Mouse (Mus musculus): ENCODE measurements at regions not wholly inside any gene's neighbourhood (a gene's known extent, or its start where the extent isn't known, plus 50 kb on each side); places are given as distances from the start of the nearest gene placed in this dataset.

GRCm38 (mm10) chr19:15214651-15215050 lies 616.8 kb upstream of the Tle4 start:
- TF ChIP-seq POLR2A (IDR thresholded peaks at IDR 0.05; ENCODE audit: low read depth, low read length) = no peak
- TF ChIP-seq CTCF (IDR thresholded peaks at IDR 0.05; ENCODE audit: extremely low read depth, insufficient read length, insufficient replicate concordance, low read depth, low read length) = no peak
- no peaks in the 10 kb centered on the region for H3K36me3 ChIP-seq (ENCODE audit: control insufficient read depth, insufficient read depth, low read length)
- no peaks in the 10 kb centered on the region for H3K27me3 ChIP-seq (ENCODE audit: control insufficient read depth, insufficient read depth, low read length)
- no peak overlapping the region for H3K4me3 ChIP-seq (ENCODE audit: low read depth, low read length)
- WGBS = 63% methylated on average over 3 of the region's 3 CpGs
- H3K4me1 ChIP-seq (ENCODE audit: control insufficient read depth, insufficient read depth, insufficient read length, low read length) = no peaks in the 10 kb centered on the region
- no peak overlapping the region for H3K27ac ChIP-seq (ENCODE audit: insufficient read depth, low read depth, low read length)

DNA sequence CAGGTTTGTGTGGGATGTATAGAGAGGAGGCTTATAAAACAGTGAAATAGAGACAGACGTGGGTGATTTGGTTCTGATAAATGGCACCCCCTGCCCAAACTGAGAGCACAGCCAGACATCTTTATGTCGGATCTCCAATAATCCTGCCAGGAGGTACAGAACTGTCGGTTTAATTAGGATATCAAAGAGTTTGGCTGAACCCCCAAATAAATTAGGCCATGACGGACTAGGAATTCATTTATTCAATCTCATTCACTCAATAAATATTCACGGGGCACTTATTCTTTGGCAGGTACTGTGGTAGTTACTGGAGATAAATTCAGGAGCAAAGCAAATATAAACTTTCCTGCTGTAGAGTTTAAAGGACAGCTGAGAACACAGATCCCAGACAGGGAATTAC lies 615.0 kb upstream of the Tle4 start:
- WGBS = 55% methylated on average over 5 of the region's 5 CpGs
- H3K4me1 ChIP-seq (ENCODE audit: control insufficient read depth, insufficient read depth, insufficient read length, low read length) = no peaks in the 10 kb centered on the region
- H3K27me3 ChIP-seq (ENCODE audit: control insufficient read depth, insufficient read depth, low read length) = no peaks in the 10 kb centered on the region
- TF ChIP-seq POLR2A (IDR thresholded peaks at IDR 0.05; ENCODE audit: low read depth, low read length) (no peak), CTCF (IDR thresholded peaks at IDR 0.05; ENCODE audit: extremely low read depth, insufficient read length, insufficient replicate concordance, low read depth, low read length) (no peak)
- no peak overlapping the region for H3K27ac ChIP-seq (ENCODE audit: insufficient read depth, low read depth, low read length)
- no peak overlapping the region for H3K4me3 ChIP-seq (ENCODE audit: low read depth, low read length)
- no peaks in the 10 kb centered on the region for H3K36me3 ChIP-seq (ENCODE audit: control insufficient read depth, insufficient read depth, low read length)

DNA sequence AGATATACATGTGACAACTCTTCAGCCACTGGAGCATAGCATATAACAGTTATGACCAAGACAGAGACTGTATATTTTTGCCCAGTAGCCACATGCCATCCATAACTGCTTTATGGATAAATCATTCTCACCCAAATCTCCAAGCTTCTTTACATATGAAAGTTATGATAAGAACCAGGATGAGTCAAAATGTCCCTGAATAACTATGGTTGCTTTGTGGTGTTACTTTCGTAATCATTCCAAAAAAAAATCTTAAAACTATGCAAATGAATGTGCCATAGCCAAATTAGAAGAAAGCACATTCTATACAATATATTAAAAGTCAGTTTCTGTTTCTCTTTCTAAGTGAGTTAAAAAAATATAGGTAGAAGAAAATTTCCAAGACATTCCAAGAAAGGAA lies 605.2 kb upstream of the Tle4 start:
- WGBS = 74% methylated on average over 1 of the region's 1 CpGs
- Histone ChIP-seq H3K36me3 (ENCODE audit: control insufficient read depth, insufficient read depth, low read length) (no peaks in the 10 kb centered on the region), H3K27ac (ENCODE audit: insufficient read depth, low read depth, low read length) (no peak overlapping the region), H3K4me3 (ENCODE audit: low read depth, low read length) (no peak overlapping the region), H3K27me3 (ENCODE audit: control insufficient read depth, insufficient read depth, low read length) (no peaks in the 10 kb centered on the region), H3K4me1 (ENCODE audit: control insufficient read depth, insufficient read depth, insufficient read length, low read length) (no peaks in the 10 kb centered on the region)
- TF ChIP-seq POLR2A (IDR thresholded peaks at IDR 0.05; ENCODE audit: low read depth, low read length) (no peak), CTCF (IDR thresholded peaks at IDR 0.05; ENCODE audit: extremely low read depth, insufficient read length, insufficient replicate concordance, low read depth, low read length) (no peak)

GRCm38 (mm10) chr19:15201262-15201661 lies 603.4 kb upstream of the Tle4 start:
- Histone ChIP-seq H3K27me3 (ENCODE audit: control insufficient read depth, insufficient read depth, low read length) (no peaks in the 10 kb centered on the region), H3K4me3 (ENCODE audit: low read depth, low read length) (no peak overlapping the region), H3K27ac (ENCODE audit: insufficient read depth, low read depth, low read length) (no peak overlapping the region), H3K36me3 (ENCODE audit: control insufficient read depth, insufficient read depth, low read length) (no peaks in the 10 kb centered on the region), H3K4me1 (ENCODE audit: control insufficient read depth, insufficient read depth, insufficient read length, low read length) (no peaks in the 10 kb centered on the region)
- 46% methylated on average over 3 of the region's 3 CpGs for WGBS
- no peak for TF ChIP-seq POLR2A (IDR thresholded peaks at IDR 0.05; ENCODE audit: low read depth, low read length)
- no peak for TF ChIP-seq CTCF (IDR thresholded peaks at IDR 0.05; ENCODE audit: extremely low read depth, insufficient read length, insufficient replicate concordance, low read depth, low read length)

DNA sequence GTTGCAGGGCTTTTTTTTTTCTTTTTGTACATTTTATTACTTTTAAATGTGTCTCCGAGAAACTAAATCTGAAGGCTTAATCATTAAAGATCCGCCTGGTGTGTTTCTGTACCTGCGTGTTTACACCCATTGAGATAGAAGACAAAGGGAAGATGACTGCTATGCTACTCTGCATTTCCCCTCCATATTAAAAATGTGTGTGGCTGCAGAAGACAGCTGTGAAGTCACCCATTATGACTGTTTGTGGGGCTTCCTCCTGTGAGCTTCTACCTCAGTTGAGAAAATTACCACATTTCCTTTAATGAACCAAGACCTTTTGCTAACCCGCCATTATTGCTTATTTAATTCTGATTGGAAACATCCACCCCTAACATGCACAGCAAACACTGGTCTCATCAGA lies 602.9 kb upstream of the Tle4 start:
- H3K27ac ChIP-seq (ENCODE audit: insufficient read depth, low read depth, low read length) = no peak overlapping the region
- WGBS = 60% methylated on average over 4 of the region's 4 CpGs
- TF ChIP-seq POLR2A (IDR thresholded peaks at IDR 0.05; ENCODE audit: low read depth, low read length) = no peak
- no peak for TF ChIP-seq CTCF (IDR thresholded peaks at IDR 0.05; ENCODE audit: extremely low read depth, insufficient read length, insufficient replicate concordance, low read depth, low read length)
- no peak overlapping the region for H3K4me3 ChIP-seq (ENCODE audit: low read depth, low read length)
- H3K36me3 ChIP-seq (ENCODE audit: control insufficient read depth, insufficient read depth, low read length) = no peaks in the 10 kb centered on the region
- no peaks in the 10 kb centered on the region for H3K4me1 ChIP-seq (ENCODE audit: control insufficient read depth, insufficient read depth, insufficient read length, low read length)
- H3K27me3 ChIP-seq (ENCODE audit: control insufficient read depth, insufficient read depth, low read length) = no peaks in the 10 kb centered on the region

DNA sequence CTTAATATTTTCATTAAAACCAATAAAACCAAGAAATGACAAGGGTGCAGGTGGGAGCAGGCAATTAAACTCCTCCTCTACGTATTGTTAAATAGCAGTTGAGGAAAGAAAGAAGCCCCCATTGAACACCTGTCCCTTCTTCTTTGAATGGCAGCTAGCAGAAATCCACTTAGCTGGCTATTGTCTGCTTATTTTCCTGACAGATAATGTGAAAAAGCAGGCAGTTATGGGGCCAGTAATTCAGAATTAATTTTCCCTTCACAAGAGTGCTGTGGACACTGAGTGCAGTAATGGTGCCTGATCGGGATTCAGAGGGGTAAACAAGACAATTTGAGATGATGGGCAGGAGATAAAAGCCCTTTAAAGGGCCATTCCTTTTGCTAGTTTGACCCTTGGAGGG lies 602.5 kb upstream of the Tle4 start:
- no peaks in the 10 kb centered on the region for H3K27me3 ChIP-seq (ENCODE audit: control insufficient read depth, insufficient read depth, low read length)
- 54% methylated on average over 2 of the region's 2 CpGs for WGBS
- no peak for TF ChIP-seq POLR2A (IDR thresholded peaks at IDR 0.05; ENCODE audit: low read depth, low read length)
- no peak for TF ChIP-seq CTCF (IDR thresholded peaks at IDR 0.05; ENCODE audit: extremely low read depth, insufficient read length, insufficient replicate concordance, low read depth, low read length)
- no peaks in the 10 kb centered on the region for H3K36me3 ChIP-seq (ENCODE audit: control insufficient read depth, insufficient read depth, low read length)
- H3K27ac ChIP-seq (ENCODE audit: insufficient read depth, low read depth, low read length) = no peak overlapping the region
- no peaks in the 10 kb centered on the region for H3K4me1 ChIP-seq (ENCODE audit: control insufficient read depth, insufficient read depth, insufficient read length, low read length)
- H3K4me3 ChIP-seq (ENCODE audit: low read depth, low read length) = no peak overlapping the region

DNA sequence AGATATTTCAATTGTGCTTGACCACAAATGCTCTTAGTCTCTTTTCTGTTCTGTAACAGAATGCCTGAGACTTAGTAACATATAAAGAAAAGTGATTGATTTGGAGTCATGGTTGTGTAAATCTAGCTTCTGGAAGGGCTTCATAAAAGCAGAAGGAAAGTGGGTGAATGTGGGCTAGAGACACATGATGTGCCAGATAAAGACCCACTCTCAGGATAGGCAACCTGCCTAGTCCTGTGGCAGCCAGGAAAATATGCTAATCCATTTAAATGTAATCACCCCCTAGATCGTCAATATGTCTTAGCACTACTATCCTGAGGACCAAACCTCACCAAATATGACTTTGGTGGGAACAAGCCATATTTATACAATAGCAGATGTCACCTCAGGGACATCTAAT lies 601.8 kb upstream of the Tle4 start:
- Histone ChIP-seq H3K27me3 (ENCODE audit: control insufficient read depth, insufficient read depth, low read length) (no peaks in the 10 kb centered on the region), H3K27ac (ENCODE audit: insufficient read depth, low read depth, low read length) (no peak overlapping the region), H3K36me3 (ENCODE audit: control insufficient read depth, insufficient read depth, low read length) (no peaks in the 10 kb centered on the region), H3K4me1 (ENCODE audit: control insufficient read depth, insufficient read depth, insufficient read length, low read length) (no peaks in the 10 kb centered on the region), H3K4me3 (ENCODE audit: low read depth, low read length) (no peak overlapping the region)
- TF ChIP-seq POLR2A (IDR thresholded peaks at IDR 0.05; ENCODE audit: low read depth, low read length) (no peak), CTCF (IDR thresholded peaks at IDR 0.05; ENCODE audit: extremely low read depth, insufficient read length, insufficient replicate concordance, low read depth, low read length) (no peak)
- 57% methylated on average over 1 of the region's 1 CpGs for whole genome bisulfite sequencing

GRCm38 (mm10) chr19:15175221-15175620 lies 577.4 kb upstream of the Tle4 start:
- no peak for TF ChIP-seq CTCF (IDR thresholded peaks at IDR 0.05; ENCODE audit: extremely low read depth, insufficient read length, insufficient replicate concordance, low read depth, low read length)
- no peak for TF ChIP-seq POLR2A (IDR thresholded peaks at IDR 0.05; ENCODE audit: low read depth, low read length)

More at GRCm38 (mm10) chr19:15175221-15175620, 577.4 kb upstream of the Tle4 start:
- Histone ChIP-seq H3K4me3 (ENCODE audit: low read depth, low read length) (no peak overlapping the region), H3K36me3 (ENCODE audit: control insufficient read depth, insufficient read depth, low read length) (no peaks in the 10 kb centered on the region), H3K4me1 (ENCODE audit: control insufficient read depth, insufficient read depth, insufficient read length, low read length) (no peaks in the 10 kb centered on the region), H3K27me3 (ENCODE audit: control insufficient read depth, insufficient read depth, low read length) (no peaks in the 10 kb centered on the region), H3K27ac (ENCODE audit: insufficient read depth, low read depth, low read length) (no peak overlapping the region)
